Mouse (Mus musculus) adrenal gland, postnatal 25 days (tissue): ENCODE data around the gene Taok1. TPM values are rescaled to one million over a fixed set of nuclear protein-coding genes. Genes with fewer than 3 reads are reported as not detected.

Experiments
- DNase-seq: peaks from one replicate; pipeline ENCODE4 v3.0.0; 2021; ENCODE audit warnings: mixed read lengths
- total RNA-seq: library from RNA; stranded (reverse); gene quantifications from 2 replicates; pipeline ENCODE4 v1.2.3, GENCODE M21; 2021

The Taok1 gene
- total RNA-seq, 1 experiment from 2014 or later, result 60.2 TPM

GRCm38 (mm10) chr11:77508068-77509021 lies 99.3 kb downstream of the Taok1 start:
- DNase-seq, result peak; percentile 88

- DNase-seq, result no peak
Observed at GRCm38 (mm10) chr11:77507426-77507825, 100.2 kb downstream of the Taok1 start.

GRCm38 (mm10) chr11:77506941-77507340 lies 100.7 kb downstream of the Taok1 start:
- DNase-seq, result no peak

- no peak for DNase-seq
Observed at GRCm38 (mm10) chr11:77506273-77506672, 101.3 kb downstream of the Taok1 start.

GRCm38 (mm10) chr11:77505291-77505980 lies 102.2 kb downstream of the Taok1 start:
- DNase-seq, result no peak

- no peak for DNase-seq
Observed at GRCm38 (mm10) chr11:77504377-77504776, 103.2 kb downstream of the Taok1 start.

- DNase-seq, result no peak
Observed at GRCm38 (mm10) chr11:77503511-77503910, 104.1 kb downstream of the Taok1 start.

GRCm38 (mm10) chr11:77502481-77502880 lies 105.1 kb downstream of the Taok1 start:
- DNase-seq, result no peak

- DNase-seq, result no peak
Observed at GRCm38 (mm10) chr11:77501971-77502370, 105.6 kb downstream of the Taok1 start.

- peak; percentile 74 for DNase-seq
Observed at GRCm38 (mm10) chr11:77501392-77501791, 106.2 kb downstream of the Taok1 start.

- DNase-seq, result no peak
Observed at GRCm38 (mm10) chr11:77500361-77501325, 107.0 kb downstream of the Taok1 start.

- no peak for DNase-seq
Observed at GRCm38 (mm10) chr11:77499354-77499753, 108.3 kb downstream of the Taok1 start.

GRCm38 (mm10) chr11:77498261-77499139 lies 109.1 kb downstream of the Taok1 start:
- DNase-seq, result no peak

GRCm38 (mm10) chr11:77497851-77498250 lies 109.8 kb downstream of the Taok1 start:
- no peak for DNase-seq

- DNase-seq, result peak; percentile 51
Observed at GRCm38 (mm10) chr11:77497341-77497756, 110.3 kb downstream of the Taok1 start.

- DNase-seq, result no peak
Observed at GRCm38 (mm10) chr11:77495507-77495906, 112.1 kb downstream of the Taok1 start.

GRCm38 (mm10) chr11:77494782-77495181 lies 112.8 kb downstream of the Taok1 start:
- no peak for DNase-seq

- DNase-seq, result no peak
Observed at GRCm38 (mm10) chr11:77494344-77494676, 113.3 kb downstream of the Taok1 start.

GRCm38 (mm10) chr11:77493512-77494343 lies 113.9 kb downstream of the Taok1 start, which contains the start of gene Git1:
Gene Git1 (plus strand): TSS chr11:77493562.
- peak; percentile 67 for DNase-seq

GRCm38 (mm10) chr11:77492911-77493332 lies 114.7 kb downstream of the Taok1 start:
- peak; percentile 96 for DNase-seq
